Mouse (Mus musculus) limb, embryonic 12.5 days (tissue): Measurements from ENCODE around the gene Tedc1. TPM values are rescaled to one million over a fixed set of nuclear protein-coding genes. Genes with fewer than 3 reads are reported as not detected.

Experiments
- ATAC-seq: fragments of 200-750 bp; cut with Nextera tagmentation; 2 replicates; pipeline ENCODE4 v1.8.0; 2017; ENCODE audit warnings: low read depth, moderate TSS enrichment; ENCODE audit not compliant: insufficient number of reproducible peaks, insufficient read depth, low FRiP score, low TSS enrichment
- H3K27ac ChIP-seq: fragments of 300-500 bp; sonication (generic); 2 replicates; pipeline ENCODE4 v1.5.1; 2016; ENCODE audit warnings: mild to moderate bottlenecking, moderate library complexity
- H3K27me3 ChIP-seq: fragments of 300-500 bp; sonication (generic); 2 replicates; pipeline ENCODE4 v1.6.1; 2016; ENCODE audit warnings: mild to moderate bottlenecking, moderate library complexity
- H3K36me3 ChIP-seq: fragments of 300-500 bp; sonication (generic); 2 replicates; pipeline ENCODE4 v1.6.1; 2016; ENCODE audit warnings: mild to moderate bottlenecking, moderate library complexity
- H3K4me1 ChIP-seq: fragments of 300-500 bp; sonication (generic); replicated peaks from 2 replicates; pipeline ENCODE4 v1.6.1; 2016
- H3K4me2 ChIP-seq: fragments of 300-500 bp; sonication (generic); 2 replicates; pipeline ENCODE4 v1.6.1; 2016; ENCODE audit warnings: mild to moderate bottlenecking, moderate library complexity
- H3K4me3 ChIP-seq: fragments of 300-500 bp; sonication (generic); replicated peaks from 2 replicates; pipeline ENCODE4 v1.5.1; 2016; ENCODE audit warnings: mild to moderate bottlenecking
- H3K9ac ChIP-seq: fragments of 300-500 bp; sonication (generic); replicated peaks from 2 replicates; pipeline ENCODE4 v1.6.1; 2016; ENCODE audit warnings: mild to moderate bottlenecking, moderate library complexity
- H3K9me3 ChIP-seq: fragments of 300-500 bp; sonication (generic); 2 replicates; pipeline ENCODE4 v1.6.1; 2016; ENCODE audit warnings: mild to moderate bottlenecking, moderate library complexity
- WGBS: fragments of 180-500 bp; shearing (Covaris S2); methylation state at CpG from one replicate; pipeline ENCODE4 v1.1.7; 2016; 5-methylcytosine and 5-hydroxymethylcytosine counted together
- polyA plus RNA-seq: library from polyadenylated mRNA; unstranded; fragments of >200 nt; fragmentation: Nextera tagmentation; extraction: Ambion mirVana; gene quantifications from 2 replicates; pipeline ENCODE4 v1.2.1, GENCODE M21; 2016

Tedc1 gene
- polyA plus RNA-seq, 1 experiment from 2014 or later: 44.6 TPM

DNA sequence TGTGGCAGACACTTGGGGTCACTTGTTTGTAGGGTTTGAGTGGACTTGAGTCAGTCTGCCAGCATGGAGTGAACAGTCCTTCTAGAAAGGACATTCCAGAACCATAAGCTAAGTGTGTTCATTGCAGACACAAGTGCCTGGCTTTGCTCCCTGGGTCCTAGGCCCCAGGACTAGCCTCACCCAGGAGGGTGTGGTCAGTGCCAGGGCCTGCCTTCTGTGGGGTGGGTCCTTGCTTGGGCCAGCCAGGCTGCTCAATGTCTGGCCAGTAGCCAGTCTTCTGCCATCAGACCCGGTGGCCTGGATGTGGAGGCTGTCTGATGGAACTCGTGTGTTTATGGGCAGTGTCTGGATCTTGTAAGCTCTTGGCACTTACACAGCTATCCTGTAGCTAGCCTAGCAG, 23.7 kb upstream of the Tedc1 start:
- H3K4me1 ChIP-seq: no peaks in the 10 kb centered on the region
- no peak overlapping the region for H3K9ac ChIP-seq
- no peaks in the 10 kb centered on the region for H3K27me3 ChIP-seq
- H3K4me3 ChIP-seq: no peak overlapping the region
- no peak overlapping the region for H3K4me2 ChIP-seq
- 84% methylated on average over 2 of the region's 2 CpGs for WGBS
- no peak overlapping the region for H3K27ac ChIP-seq
- H3K9me3 ChIP-seq: no peaks in the 10 kb centered on the region
- no peak for ATAC-seq
- peaks cover 100% of the 10 kb centered on the region for H3K36me3 ChIP-seq

DNA sequence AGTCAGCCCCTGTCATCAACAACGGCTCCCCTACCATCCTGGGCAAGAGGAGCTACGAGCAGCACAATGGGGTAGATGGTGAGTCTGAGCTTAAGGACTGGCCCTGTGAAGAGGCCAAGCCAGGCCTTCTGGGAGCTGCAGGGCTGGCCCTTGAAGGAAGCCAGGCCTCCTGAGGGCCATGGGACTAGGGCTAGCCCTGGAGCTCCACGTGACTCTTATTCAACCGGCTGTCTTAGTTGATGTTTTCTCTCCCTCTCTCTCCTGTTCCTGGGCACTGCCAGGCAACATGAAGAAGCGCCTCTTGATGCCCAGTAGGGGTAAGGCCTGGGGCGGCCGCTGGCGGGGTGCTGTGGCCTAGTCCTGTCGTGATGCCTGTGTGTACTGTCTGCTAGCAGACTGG, 23.0 kb upstream of the Tedc1 start:
- Histone ChIP-seq H3K27ac (no peak overlapping the region), H3K27me3 (no peaks in the 10 kb centered on the region), H3K4me2 (no peak overlapping the region), H3K36me3 (peaks cover 100% of the 10 kb centered on the region), H3K4me3 (no peak overlapping the region), H3K4me1 (no peaks in the 10 kb centered on the region), H3K9ac (no peak overlapping the region), H3K9me3 (no peaks in the 10 kb centered on the region)
- ATAC-seq: no peak
- 86% methylated on average over 9 of the region's 9 CpGs for WGBS

DNA sequence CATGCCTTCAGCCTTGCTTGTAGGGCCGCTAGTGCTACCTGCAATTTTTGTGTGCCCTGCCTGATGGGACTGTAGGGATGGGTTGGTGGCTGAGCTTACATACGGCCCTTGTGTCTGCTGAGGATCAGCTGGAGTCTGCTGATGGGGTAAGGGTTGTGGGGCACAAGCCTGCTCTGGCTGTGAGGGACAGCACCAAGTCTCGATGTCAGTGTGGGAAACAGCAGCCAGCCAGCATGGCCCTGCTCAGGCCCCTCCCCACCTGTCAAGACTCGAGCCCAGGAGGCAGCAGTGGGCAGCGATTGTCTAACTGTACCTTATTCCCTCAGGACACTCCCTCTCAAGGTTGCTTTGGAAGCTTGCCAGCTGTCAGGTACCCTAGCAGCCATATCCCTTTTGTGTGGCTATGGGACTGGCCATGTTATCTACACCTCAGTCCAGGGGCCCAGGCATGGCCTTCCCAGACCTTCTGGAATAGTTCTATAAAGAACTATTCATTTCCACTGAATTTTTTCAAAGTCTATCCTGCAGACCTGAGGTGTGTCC, 22.3 kb upstream of the Tedc1 start:
- peaks cover 5% of the 10 kb centered on the region; the same call in 1 of the 2 replicates for H3K4me1 ChIP-seq
- no peak overlapping the region for H3K4me3 ChIP-seq
- peaks cover 100% of the 10 kb centered on the region for H3K36me3 ChIP-seq
- no peak for ATAC-seq
- H3K9me3 ChIP-seq: no peaks in the 10 kb centered on the region
- no peak overlapping the region for H3K27ac ChIP-seq
- H3K4me2 ChIP-seq: no peak overlapping the region
- no peak overlapping the region for H3K9ac ChIP-seq
- WGBS: 79% methylated on average over 5 of the region's 5 CpGs
- peaks cover 2% of the 10 kb centered on the region; the same call in 1 of the 2 replicates for H3K27me3 ChIP-seq

DNA sequence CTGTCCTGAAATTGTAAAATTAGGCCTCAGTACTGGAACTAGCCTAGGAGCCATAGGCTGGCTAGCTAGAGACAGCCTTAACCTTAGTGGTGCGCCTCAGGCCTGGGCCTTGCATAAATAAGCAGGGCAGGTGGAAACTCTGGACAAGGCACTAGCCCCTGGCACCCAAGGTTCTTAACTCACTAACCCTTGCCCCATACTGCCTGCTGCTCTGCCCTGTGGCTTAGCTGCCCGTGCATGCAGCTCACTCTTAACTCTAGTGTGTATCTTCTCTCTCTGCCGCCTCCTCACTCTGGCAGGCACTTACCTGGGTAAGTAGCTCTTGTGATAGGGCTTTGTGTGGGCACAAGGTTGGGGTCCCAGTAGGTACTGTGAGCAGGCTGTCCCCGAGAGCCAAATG, 21.7 kb upstream of the Tedc1 start:
- peaks cover 94% of the 10 kb centered on the region for H3K36me3 ChIP-seq
- no peak overlapping the region for H3K9ac ChIP-seq
- H3K27me3 ChIP-seq: peaks cover 6% of the 10 kb centered on the region; the same call in 1 of the 2 replicates
- no peaks in the 10 kb centered on the region for H3K9me3 ChIP-seq
- H3K4me3 ChIP-seq: no peak overlapping the region
- WGBS: 91% methylated on average over 4 of the region's 4 CpGs
- H3K27ac ChIP-seq: no peak overlapping the region
- H3K4me2 ChIP-seq: no peak overlapping the region
- ATAC-seq: no peak
- peaks cover 11% of the 10 kb centered on the region for H3K4me1 ChIP-seq

DNA sequence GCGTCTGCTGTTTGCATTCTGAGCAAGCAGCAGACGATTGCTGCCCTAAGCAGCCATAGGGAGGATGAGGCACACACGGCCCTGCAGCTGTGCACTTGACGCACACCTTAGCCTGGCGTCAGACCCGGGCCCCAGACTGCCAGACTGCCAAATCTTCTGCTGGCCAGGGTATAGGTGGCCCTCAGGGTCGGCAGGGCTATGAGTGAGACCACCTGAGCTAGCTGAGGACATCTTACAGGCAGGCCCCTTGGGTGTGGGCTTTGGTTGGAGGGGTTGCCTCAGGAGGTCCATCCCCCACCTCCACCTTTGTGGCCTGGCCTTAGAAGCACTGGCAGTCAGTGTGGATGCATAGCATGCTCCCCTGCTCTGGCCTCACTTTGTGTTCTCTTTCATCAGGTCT, 20.8 kb upstream of the Tedc1 start:
- Histone ChIP-seq H3K4me1 (peaks cover 17% of the 10 kb centered on the region), H3K9me3 (no peaks in the 10 kb centered on the region), H3K4me3 (no peak overlapping the region), H3K4me2 (no peak overlapping the region), H3K36me3 (peaks cover 85% of the 10 kb centered on the region), H3K27me3 (peaks cover 11% of the 10 kb centered on the region), H3K9ac (no peak overlapping the region), H3K27ac (no peak overlapping the region)
- ATAC-seq: no peak
- WGBS: 92% methylated on average over 7 of the region's 7 CpGs

DNA sequence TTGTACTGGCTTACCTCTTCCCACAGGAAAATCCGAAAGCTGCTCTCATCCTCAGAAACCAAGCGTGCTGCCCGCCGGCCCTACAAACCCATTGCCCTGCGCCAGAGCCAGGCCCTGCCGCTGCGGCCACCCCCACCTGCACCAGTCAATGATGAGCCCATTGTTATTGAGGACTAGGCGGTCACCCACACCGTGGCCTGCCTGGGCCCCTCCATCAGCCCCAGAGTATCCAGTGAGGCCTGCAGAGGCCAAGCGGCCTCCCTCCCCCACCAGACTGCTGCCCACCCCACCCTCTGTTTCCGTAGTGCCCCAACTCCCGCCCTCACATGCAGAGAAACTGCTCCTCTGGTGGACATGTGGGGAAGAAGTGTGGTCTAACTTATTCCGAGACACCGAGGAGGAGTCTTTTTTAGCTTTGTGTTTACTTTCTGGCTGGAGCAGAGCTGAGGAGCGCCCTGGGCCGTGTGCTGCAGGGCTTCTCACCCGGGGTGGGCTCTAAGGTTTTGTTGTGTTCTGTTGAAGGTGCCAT, 19.7 kb upstream of the Tedc1 start:
- peaks cover 29% of the 10 kb centered on the region for H3K4me1 ChIP-seq
- ATAC-seq: no peak
- no peaks in the 10 kb centered on the region for H3K9me3 ChIP-seq
- H3K9ac ChIP-seq: no peak overlapping the region
- H3K27ac ChIP-seq: no peak overlapping the region
- no peak overlapping the region for H3K4me3 ChIP-seq
- 81% methylated on average over 17 of the region's 17 CpGs for WGBS
- H3K27me3 ChIP-seq: peaks cover 23% of the 10 kb centered on the region
- peaks cover 74% of the 10 kb centered on the region for H3K36me3 ChIP-seq
- no peak overlapping the region for H3K4me2 ChIP-seq

DNA sequence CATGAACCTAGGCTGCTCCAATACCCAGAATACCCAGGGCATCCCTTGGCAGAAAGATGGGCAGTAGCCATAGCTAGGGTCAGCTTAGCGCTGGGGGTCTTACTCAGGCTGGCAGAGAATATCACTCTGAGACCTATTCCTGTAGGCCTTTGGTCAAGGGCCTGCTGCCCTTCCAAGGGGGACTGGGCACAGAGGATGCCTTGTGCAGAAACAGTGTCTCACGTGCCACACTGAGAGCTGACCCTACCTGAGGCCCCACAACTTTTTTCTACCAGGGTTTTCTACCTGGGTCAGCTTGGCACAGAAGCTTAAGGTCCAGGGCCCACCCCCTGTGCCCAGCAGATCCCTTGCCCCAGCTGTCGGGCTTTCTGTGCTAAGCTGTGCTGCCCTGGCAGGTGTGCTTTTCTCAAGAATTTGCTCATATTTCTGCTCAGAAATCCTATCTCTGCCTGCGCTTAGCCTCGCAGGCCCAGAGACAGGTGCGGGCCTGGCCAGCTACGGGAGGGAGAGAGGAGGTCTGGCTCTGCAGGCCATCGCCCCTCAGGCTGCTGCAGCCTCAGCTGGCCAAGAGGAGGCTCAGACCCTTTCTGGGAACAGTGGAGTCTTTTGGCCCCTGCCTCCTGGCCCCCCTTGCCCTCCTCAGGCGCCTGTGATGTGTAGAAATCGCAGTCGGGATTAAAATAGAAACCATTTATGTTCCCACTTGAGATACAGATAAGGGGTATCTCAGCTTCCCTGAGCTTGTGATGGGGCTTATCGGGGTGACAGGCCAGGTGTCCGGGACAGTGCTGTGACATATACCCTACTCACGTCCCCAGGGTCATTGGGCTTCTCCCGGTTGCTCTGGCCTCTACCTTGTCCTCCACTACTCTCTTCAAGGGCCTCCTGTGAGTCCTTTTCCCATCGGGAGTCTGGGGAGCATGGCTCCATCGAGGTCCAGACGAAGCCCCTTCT, 18.7 kb upstream of the Tedc1 start:
- Histone ChIP-seq H3K27me3 (peaks cover 32% of the 10 kb centered on the region), H3K36me3 (peaks cover 64% of the 10 kb centered on the region), H3K4me1 (peaks cover 39% of the 10 kb centered on the region), H3K27ac (0 out of 2 replicates have a peak overlapping the region, but pooled peaks have one; percentile 29), H3K9me3 (no peaks in the 10 kb centered on the region), H3K4me3 (no peak overlapping the region), H3K4me2 (no peak overlapping the region), H3K9ac (0 out of 2 replicates have a peak overlapping the region, but pooled peaks have one; percentile 4)
- ATAC-seq: no peak
- WGBS: 87% methylated on average over 18 of the region's 18 CpGs

DNA sequence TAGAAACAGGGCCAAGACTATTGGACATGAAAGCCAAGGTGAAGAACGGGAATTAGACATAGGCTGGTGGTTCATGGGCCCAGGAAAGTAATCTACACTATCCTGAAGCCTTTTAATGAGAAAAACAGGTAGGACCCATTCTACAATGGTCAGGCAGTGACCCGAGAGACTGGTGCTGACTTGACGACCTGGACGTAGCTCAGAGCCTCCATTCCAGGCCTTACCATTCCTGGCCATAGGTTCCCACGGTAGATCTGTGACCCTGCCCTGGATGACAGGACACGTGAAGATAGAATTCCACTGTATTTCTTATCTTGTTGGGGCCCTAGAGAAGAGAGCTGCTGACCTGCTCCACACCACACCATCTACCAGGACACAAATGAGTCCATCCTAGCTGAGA, 17.9 kb upstream of the Tedc1 start:
- H3K4me3 ChIP-seq: no peak overlapping the region
- peaks cover 56% of the 10 kb centered on the region for H3K36me3 ChIP-seq
- peaks cover 46% of the 10 kb centered on the region for H3K4me1 ChIP-seq
- 76% methylated on average over 6 of the region's 6 CpGs for whole genome bisulfite sequencing
- H3K9me3 ChIP-seq: no peaks in the 10 kb centered on the region
- H3K4me2 ChIP-seq: no peak overlapping the region
- no peak overlapping the region for H3K9ac ChIP-seq
- ATAC-seq: no peak
- H3K27me3 ChIP-seq: peaks cover 40% of the 10 kb centered on the region
- no peak overlapping the region for H3K27ac ChIP-seq

GRCm38 (mm10) chr12:113138901-113139864, 17.0 kb upstream of the Tedc1 start:
- Histone ChIP-seq H3K4me3 (peak overlapping the region; percentile 52), H3K27me3 (peaks cover 48% of the 10 kb centered on the region), H3K4me2 (peak overlapping the region; percentile 76), H3K9me3 (no peaks in the 10 kb centered on the region), H3K9ac (no peak overlapping the region), H3K27ac (no peak overlapping the region), H3K4me1 (peaks cover 46% of the 10 kb centered on the region), H3K36me3 (peaks cover 48% of the 10 kb centered on the region)
- ATAC-seq: no peak; the same call in 1 of the 2 replicates
- WGBS: 45% methylated on average over 11 of the region's 11 CpGs

DNA sequence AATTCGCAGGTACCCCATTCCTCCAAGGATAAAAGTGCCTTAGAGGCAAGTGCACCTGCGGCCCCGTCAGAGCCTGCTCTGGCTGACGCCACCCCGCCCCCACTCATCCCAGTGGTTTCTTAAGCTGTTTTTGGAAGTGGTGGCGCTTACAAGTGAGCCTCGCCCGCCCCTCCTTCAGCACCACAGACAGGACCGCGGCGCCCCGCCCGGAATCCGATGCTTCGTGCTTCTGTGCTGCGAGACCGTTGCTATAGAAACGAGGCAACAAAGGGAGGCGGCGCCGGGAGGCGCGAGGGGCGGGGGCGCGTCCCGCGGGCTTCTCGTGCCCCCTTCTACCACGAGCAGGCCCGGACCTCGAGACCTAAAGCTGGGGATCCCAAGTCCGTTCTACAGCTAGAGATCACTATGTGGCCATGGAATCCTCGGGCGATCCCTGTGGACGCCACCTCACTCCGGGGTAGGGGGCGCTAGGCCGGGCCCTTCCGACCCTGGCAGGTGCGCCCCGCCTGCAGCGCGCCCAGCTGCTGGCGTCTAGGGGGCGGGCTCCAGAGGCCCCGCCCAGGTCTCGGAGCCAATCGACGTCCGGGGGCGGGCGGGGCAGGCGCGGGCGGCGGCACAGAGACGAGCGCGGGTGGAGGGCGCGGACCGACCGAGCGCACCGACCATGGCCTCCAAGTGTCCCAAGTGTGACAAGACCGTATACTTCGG, 16.2 kb upstream of the Tedc1 start, which contains the start of gene Crip2:
Gene Crip2 (plus strand): TSS at position 329 of the 708 bp plus-strand sequence.
- Histone ChIP-seq H3K27ac (no peak within 1 kb of the TSS), H3K36me3 (peaks cover 39% of the 10 kb centered on the region), H3K4me1 (peaks cover 46% of the 10 kb centered on the region), H3K4me2 (peak within 1 kb of the TSS; percentile 76), H3K9ac (peak within 1 kb of the TSS; percentile 52), H3K4me3 (peak within 1 kb of the TSS; percentile 52), H3K9me3 (no peaks in the 10 kb centered on the region), H3K27me3 (peaks cover 57% of the 10 kb centered on the region)
- ATAC-seq: peak; percentile 72
- under 1% methylated on average over 68 of the region's 68 CpGs for WGBS
